Mouse (Mus musculus) embryonic fibroblast, embryonic 13.5 days (primary cell): ENCODE data around the gene Trim29.

Source experiments
- CTCF ChIP-seq: IDR thresholded peaks from 2 replicates; pipeline ENCODE4 v1.5.1; 2011; ENCODE audit warnings: mild to moderate bottlenecking, control low read depth, low read length, moderate library complexity, borderline replicate concordance; ENCODE audit not compliant: insufficient read depth
- POLR2A ChIP-seq: IDR thresholded peaks from 2 replicates; pipeline ENCODE4 v1.6.1; 2011; ENCODE audit warnings: low read depth, mild to moderate bottlenecking, control low read depth, low read length, moderate library complexity

- TF ChIP-seq CTCF (no peak), POLR2A (no peak)
Observed at GRCm38 (mm10) chr9:43269166-43269565, 41.5 kb upstream of the Trim29 start.
